Mouse (Mus musculus): Measurements from ENCODE around the gene 2310034G01Rik.

Gene 2310034G01Rik

DNA sequence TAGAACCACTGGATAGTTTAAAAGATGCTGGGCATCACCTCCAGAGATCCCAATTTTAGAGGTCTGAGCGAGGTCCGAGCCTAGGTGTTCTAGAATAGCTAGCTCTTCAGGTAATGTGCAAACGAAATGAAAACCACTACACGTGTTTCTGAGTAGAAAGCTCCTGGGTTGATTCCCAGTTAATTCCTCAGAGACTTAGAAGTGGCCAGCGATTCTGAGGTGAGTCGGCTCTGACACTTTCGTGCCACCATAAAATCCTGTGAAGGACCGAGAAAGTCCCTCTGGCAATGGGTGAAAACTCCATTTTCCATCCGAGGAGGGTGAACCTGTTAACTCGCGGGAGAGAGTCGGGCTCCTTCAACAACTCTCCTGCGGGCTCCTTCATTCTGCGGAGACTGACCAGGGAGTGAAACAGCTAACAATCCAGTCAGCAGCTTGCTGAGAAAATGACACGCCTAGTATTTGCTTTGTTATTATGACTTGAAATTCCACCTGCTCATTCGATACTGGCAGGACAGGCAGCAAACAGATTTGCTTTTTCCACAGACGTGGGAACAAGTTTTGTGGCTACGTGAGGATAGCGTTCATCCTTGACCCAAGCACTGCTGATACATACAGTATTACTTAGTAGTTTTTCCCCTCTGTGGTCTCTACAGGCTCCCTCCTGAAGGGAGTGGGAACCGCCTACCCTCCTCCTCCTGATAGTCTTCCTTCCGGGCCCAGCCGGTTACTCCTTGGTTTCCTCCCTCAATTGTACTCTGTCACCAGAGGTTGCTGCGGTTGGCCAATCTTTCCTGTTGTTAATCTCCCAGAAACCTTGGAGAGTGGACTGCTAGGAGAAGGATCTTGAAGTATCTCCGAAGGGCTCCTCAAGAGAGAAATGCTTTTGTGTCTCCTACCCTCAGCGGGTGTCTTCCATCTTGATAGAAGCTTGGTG lies 7.5 kb upstream of the 2310034G01Rik start:
- DNase-seq, result no peak

DNA sequence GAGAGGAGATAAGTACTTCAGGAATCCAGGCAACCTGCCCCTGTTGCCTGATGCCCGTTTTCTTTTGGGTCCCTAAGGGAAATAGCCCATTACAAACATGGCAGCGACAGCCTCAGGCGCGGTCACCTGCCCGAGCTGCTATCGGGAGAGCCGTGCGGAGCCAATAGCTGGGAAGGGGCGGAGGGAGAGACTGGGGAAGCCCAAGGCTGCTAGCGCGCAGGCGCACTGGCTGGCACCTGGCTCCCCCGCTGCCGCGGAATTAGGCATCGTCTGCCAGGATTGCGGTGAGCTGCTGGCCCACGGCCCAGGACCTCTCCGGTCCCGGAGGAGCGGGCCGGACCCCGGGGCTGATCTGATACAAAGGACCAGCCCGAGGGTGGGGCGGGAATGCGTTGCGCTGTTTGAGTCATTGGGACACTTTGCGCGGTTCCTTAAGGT lies 6.6 kb upstream of the 2310034G01Rik start:
- peak; percentile 91 to 96 for DNase-seq

- DNase-seq, result no peak
Observed at GRCm38 (mm10) chr19:46349550-46349949, 552 bp downstream of the 2310034G01Rik start.

- peak; percentile 68 to 84 for DNase-seq
Observed at GRCm38 (mm10) chr19:46348761-46349458, 1.2 kb downstream of the 2310034G01Rik start.

- no peak for DNase-seq
Observed at GRCm38 (mm10) chr19:46347936-46348668, 2.0 kb downstream of the 2310034G01Rik start.

- DNase-seq, result no peak
Observed at GRCm38 (mm10) chr19:46347146-46347545, 3.0 kb downstream of the 2310034G01Rik start.

DNA sequence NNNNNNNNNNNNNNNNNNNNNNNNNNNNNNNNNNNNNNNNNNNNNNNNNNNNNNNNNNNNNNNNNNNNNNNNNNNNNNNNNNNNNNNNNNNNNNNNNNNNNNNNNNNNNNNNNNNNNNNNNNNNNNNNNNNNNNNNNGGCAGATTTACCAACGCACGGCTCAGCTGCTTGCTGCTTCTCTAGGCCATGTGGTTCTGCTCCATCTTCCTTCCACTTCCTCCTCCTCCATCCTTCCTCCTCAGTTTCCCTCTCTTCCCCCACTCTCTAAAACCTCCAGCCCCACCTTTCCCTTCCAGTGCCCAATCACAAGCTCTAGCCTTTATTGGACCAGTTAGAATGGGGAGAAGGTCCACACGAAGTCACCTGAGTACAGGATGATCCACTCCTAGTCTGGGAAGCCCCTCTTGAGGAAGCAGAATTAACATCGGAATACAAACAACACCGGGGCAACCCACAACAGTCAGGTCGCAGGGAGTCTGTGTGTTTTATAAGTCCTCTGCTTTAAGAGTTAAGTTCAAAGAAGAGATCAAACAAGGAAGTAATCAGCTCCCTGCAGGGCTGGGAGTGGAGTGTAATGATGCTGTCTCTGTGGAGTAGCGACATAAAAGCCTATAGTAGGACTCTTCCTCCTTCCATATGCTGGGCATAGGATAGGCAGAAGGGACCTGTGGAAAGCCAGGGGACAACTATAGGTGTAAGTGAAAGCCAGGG lies 5.2 kb downstream of the 2310034G01Rik start:
- DNase-seq, result no peak

- no peak for DNase-seq
Observed at GRCm38 (mm10) chr19:46339287-46339971, 10.7 kb downstream of the 2310034G01Rik start.

DNA sequence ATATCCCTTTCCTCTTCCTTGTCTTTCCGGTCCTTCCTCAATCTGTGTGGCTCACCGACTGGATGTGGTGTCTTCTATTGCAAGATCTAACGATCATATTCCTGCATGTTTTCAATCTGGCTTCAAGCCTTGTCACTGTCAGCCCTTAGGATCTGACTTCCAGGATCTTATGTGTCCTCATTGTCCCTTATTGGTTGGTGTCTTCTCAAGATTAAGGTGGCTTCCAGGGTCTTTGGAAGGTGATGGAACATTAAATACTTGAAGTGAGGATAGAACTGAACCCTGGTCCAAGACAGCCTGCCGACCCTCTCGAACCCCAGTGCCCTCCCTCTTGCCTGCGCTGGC lies 11.2 kb downstream of the 2310034G01Rik start:
- no peak for DNase-seq

DNA sequence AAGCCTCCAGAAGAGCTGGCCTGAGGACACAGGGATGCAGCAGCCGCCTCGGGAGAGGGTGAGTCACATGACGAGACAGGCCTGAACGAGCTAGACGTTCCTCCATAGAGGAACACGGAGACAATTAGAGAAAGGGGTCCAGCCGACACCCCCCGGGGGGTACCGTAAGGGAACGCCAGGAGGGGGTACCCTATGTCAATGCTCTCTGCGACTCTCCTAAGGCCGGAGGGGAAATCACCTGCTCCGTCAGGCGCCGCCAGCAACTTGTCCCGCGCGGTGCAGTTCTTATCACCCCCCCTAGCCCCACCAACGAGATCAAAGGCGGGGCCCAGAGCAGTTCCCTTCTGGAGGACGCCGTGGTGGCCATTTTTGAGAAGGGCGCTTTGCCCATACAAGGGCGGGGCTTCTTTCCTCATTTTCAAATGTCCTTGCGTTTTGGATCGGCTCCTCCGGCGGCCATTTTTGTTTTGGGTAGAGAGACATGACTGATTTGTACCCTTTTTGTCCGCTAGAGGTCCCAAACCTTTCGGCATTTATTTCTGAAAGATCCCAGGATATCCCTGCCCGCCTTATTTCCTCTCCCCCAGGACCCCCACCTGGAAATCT lies 11.7 kb downstream of the 2310034G01Rik start, which contains the start of gene Cuedc2:
Gene Cuedc2, minus strand, starts transcription at position 372 of the 606 bp plus-strand sequence.
- peak; percentile 96 to 98 for DNase-seq

DNA sequence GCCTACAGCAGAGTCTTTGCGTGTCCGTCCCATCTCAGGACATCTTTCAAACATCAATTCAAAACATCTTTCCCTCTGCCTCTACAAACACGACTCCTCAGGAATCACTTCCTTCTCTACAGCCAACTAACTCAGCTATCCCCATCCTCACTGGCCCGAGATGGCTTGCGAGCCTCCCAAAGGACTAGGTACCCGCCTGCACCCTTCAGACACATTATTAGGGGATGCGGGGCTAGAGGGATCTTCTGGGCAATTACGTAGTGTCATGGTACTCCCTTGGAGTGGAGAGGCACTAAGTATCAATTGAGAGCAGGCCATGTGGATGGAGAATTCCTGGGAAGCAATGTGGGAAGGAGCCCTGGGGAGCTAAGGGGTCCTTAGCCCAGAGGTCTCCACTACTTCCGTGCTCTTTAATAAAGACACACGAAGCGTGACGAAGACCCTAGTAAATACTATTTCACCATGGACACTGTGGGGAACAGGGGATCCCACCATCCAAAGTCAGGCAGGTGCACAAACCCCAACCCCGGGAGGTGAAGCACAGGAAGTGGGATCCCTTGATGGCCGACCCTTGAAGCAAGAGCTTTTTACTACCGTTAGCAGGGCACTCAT lies 12.3 kb downstream of the 2310034G01Rik start:
- DNase-seq, result no peak

- no peak for DNase-seq
Observed at GRCm38 (mm10) chr19:46333906-46334305, 16.2 kb downstream of the 2310034G01Rik start.

DNA sequence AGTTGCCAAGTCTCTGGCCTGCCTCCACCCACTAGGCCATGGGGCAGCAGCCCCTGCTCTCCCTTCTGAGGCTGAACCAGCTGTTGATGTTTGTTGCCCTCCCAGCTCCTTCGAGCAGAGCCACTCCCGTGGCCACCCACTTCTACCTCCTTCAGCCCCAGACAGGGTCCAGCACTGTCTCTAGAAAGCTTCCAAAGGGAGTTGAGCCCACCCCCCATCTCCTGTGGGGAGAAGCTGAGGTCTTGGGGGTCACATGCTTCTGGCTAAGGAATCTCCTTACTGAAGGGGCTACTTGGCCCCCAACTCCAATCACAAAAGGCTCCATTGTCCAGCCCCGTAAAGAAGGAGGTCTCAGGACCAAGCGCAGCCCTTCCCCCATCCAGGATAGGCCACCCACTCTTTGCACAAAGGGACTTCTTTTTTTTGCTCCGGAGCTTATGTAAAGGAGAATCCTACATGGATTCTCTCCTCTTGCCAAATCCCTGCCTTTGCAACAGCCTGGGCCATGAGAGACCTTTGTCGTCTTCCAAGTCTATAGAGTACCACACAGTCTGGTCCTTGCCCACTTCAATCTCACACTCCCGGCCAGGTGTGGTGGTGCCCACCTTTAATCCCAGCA lies 17.3 kb downstream of the 2310034G01Rik start:
- DNase-seq, result no peak

DNA sequence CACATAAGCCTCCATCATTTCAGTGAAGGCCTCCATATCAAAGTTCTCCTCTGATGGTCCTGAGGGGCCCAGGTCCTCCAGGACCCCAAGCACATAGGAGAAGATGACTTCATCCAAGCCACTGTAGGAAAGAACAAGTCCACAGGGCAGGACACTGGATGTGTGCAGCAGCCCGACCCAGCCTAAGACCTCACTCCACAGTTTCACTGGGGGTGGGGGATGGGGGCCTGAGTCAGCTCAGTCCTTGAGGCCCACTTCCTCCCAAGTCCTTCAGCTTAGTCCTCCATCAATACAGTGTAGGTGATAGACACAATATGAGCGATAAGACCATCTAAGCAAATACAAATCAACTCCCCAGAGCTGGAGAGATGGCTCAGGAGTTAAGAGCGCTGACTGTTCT lies 18.2 kb downstream of the 2310034G01Rik start:
- DNase-seq, result no peak

- DNase-seq, result no peak
Observed at GRCm38 (mm10) chr19:46331326-46331725, 18.8 kb downstream of the 2310034G01Rik start.

DNA sequence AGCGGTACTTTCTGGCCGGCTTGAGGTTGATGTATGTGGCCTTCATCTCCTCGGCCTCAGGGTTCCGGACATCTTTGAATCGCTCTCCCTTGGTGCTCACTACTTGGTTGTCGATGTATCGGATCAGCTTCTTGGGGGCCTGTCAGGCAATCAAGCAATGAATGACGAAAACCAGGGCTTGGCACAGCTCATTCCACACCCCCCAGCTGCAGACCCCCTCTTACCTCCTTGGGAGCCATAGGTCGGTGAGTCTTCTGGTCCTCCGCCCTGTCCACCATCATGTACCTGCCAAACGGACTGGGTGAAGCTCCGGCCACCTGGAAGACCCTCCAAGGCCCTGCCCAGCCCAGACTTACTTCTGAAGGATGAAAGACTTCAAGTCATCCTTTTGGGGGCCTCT lies 19.4 kb downstream of the 2310034G01Rik start:
- no peak for DNase-seq

GRCm38 (mm10) chr19:46329951-46330350 lies 20.2 kb downstream of the 2310034G01Rik start:
- peak; percentile 87 to 91 for DNase-seq

DNA sequence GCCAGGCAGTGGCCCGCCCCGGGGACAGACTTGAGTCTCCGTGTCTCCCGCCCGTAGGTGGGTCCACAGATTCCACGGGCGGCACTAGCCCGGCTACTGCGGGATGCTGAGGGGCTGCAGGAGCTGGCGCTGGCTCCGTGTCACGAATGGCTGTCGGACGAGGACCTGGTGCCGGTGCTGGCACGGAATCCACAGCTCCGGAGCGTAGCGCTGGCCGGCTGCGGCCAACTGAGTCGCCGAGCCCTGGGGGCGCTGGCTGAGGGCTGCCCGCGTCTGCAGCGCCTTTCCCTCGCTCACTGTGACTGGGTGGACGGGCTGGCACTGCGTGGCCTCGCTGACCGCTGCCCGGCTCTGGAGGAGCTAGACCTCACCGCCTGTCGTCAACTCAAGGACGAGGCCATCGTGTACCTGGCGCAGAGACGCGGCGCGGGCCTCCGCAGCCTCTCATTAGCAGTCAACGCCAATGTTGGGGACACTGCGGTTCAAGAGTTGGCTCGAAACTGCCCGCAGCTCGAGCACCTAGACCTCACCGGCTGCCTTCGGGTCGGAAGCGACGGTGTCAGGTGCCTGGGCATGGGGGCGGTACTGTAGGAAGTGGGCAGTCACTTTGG lies 21.0 kb downstream of the 2310034G01Rik start:
- DNase-seq, result peak; percentile 24 to 70

- peak; percentile 96 to 98 for DNase-seq
Observed at GRCm38 (mm10) chr19:46328081-46329030, 21.7 kb downstream of the 2310034G01Rik start, which contains the start of gene Fbxl15. Gene Fbxl15 (plus strand): TSS chr19:46328184.
